Mouse (Mus musculus) olfactory bulb, adult 2 months (tissue): Measurements from ENCODE around the gene 1810010D01Rik. TPM values are rescaled to one million over a fixed set of nuclear protein-coding genes. Genes with fewer than 3 reads are reported as not detected.
A peak's percentile ranks its signal among the peaks of the same experiment; 100 is the strongest.

Source experiments
- H3K27ac ChIP-seq: fragments of 200-500 bp; 2 replicates; pipeline ENCODE4 v1.5.1; 2012; ENCODE audit warnings: low read depth, low read length; ENCODE audit not compliant: insufficient read depth
- H3K4me1 ChIP-seq: fragments of 200-500 bp; 2 replicates; pipeline ENCODE4 v1.6.1; 2012; ENCODE audit warnings: low read length; ENCODE audit not compliant: control insufficient read depth, insufficient read depth
- H3K4me3 ChIP-seq: fragments of 200-500 bp; 2 replicates; pipeline ENCODE4 v1.5.1; 2012; ENCODE audit warnings: mild to moderate bottlenecking, low read depth, low read length, moderate library complexity; ENCODE audit not compliant: insufficient read depth
- CTCF ChIP-seq: fragments of 200-500 bp; IDR thresholded peaks from 2 replicates; pipeline ENCODE4 v1.5.1; 2012; ENCODE audit warnings: low read depth, mild to moderate bottlenecking, low read length, moderate library complexity; ENCODE audit not compliant: insufficient read depth
- POLR2A ChIP-seq: fragments of 200-500 bp; IDR thresholded peaks from 2 replicates; pipeline ENCODE4 v1.6.1; 2012; ENCODE audit warnings: mild to moderate bottlenecking, low read depth, low read length, moderate library complexity; ENCODE audit not compliant: insufficient read depth
- WGBS: fragments of 180-500 bp; shearing (Covaris S2); methylation state at CpG from one replicate; pipeline ENCODE4 v1.1.7; 2018; 5-methylcytosine and 5-hydroxymethylcytosine counted together
- polyA plus RNA-seq: library from polyadenylated mRNA; stranded (reverse); fragments of >200 nt; gene quantifications from 2 replicates; pipeline ENCODE4 v1.2.4, GENCODE M21; 2012; ENCODE audit warnings: low replicate concordance; ENCODE audit not compliant: missing spikeins, insufficient read depth, insufficient read length

Gene 1810010D01Rik
- polyA plus RNA-seq, 1 experiment, result not detected

- no peak overlapping the region for H3K27ac ChIP-seq
- TF ChIP-seq CTCF, result no peak
- TF ChIP-seq POLR2A, result no peak
- WGBS, result 58% methylated on average over 9 of the region's 9 CpGs
- H3K4me3 ChIP-seq, result no peak overlapping the region
- H3K4me1 ChIP-seq, result peaks cover 7% of the 10 kb centered on the region
Measured at GRCm38 (mm10) chr7:145219420-145219831, 11.5 kb upstream of the 1810010D01Rik start.

- Histone ChIP-seq H3K27ac (no peak overlapping the region), H3K4me1 (peaks cover 1% of the 10 kb centered on the region), H3K4me3 (no peak overlapping the region)
- TF ChIP-seq POLR2A (no peak), CTCF (no peak)
- 87% methylated on average over 1 of the region's 1 CpGs for WGBS
Measured at GRCm38 (mm10) chr7:145216591-145216990, 8.7 kb upstream of the 1810010D01Rik start.

DNA sequence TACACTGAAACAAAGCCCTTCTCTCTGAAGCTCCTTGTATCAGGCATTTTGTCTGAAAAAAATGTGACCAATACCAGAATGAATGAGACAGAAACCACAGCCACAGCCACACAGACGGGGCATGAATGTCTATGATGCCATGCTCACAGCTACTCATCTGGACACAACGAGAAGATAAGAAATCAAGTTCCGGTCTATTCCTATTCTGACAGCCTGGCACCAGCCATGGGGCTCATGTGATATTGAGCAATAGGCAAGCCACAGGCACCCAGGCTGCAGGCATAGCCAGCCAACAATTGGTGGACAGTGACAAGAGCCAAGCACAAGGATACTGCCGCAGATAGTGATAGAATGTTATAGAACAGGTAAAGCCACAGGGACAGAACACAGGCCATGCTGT is 7.6 kb upstream of the 1810010D01Rik start:
- 88% methylated on average over 4 of the region's 4 CpGs for WGBS
- TF ChIP-seq POLR2A (no peak), CTCF (no peak)
- H3K27ac ChIP-seq, result no peak overlapping the region

GRCm38 (mm10) chr7:145211680-145212659 is 4.1 kb upstream of the 1810010D01Rik start:
- 48% methylated on average over 14 of the region's 14 CpGs for WGBS
- no peak overlapping the region for H3K27ac ChIP-seq
- H3K4me3 ChIP-seq, result no peak overlapping the region
- peaks cover 4% of the 10 kb centered on the region for H3K4me1 ChIP-seq
- no peak for TF ChIP-seq CTCF
- no peak for TF ChIP-seq POLR2A

More for the DNA sequence above, 7.6 kb upstream of the 1810010D01Rik start:
- Histone ChIP-seq H3K4me3 (no peak overlapping the region), H3K4me1 (peaks cover 4% of the 10 kb centered on the region)

GRCm38 (mm10) chr7:145210477-145211070 is 2.7 kb upstream of the 1810010D01Rik start:
- TF ChIP-seq CTCF (no peak), POLR2A (no peak)
- H3K4me3 ChIP-seq, result no peak overlapping the region
- peaks cover 16% of the 10 kb centered on the region for H3K4me1 ChIP-seq
- no peak overlapping the region for H3K27ac ChIP-seq
- WGBS, result 95% methylated on average over 4 of the region's 4 CpGs

GRCm38 (mm10) chr7:145206801-145207200 is 1.1 kb downstream of the 1810010D01Rik start:
- WGBS, result 78% methylated on average over 6 of the region's 6 CpGs
- Histone ChIP-seq H3K27ac (peak overlapping the region; percentile 10), H3K4me3 (no peak overlapping the region), H3K4me1 (peaks cover 17% of the 10 kb centered on the region)
- TF ChIP-seq POLR2A (no peak), CTCF (no peak)

GRCm38 (mm10) chr7:145206056-145206610 is 1.8 kb downstream of the 1810010D01Rik start:
- Histone ChIP-seq H3K27ac (peak overlapping the region; percentile 10), H3K4me1 (peaks cover 13% of the 10 kb centered on the region), H3K4me3 (peak overlapping the region; percentile 11; the same call in 1 of the 2 replicates)
- no peak for TF ChIP-seq CTCF
- TF ChIP-seq POLR2A, result 0 out of 2 replicates have a peak, but pooled peaks have one; percentile 7
- WGBS, result 12% methylated on average over 34 of the region's 34 CpGs

GRCm38 (mm10) chr7:145205363-145205902 is 2.5 kb downstream of the 1810010D01Rik start:
- Histone ChIP-seq H3K4me3 (no peak overlapping the region), H3K27ac (0 out of 2 replicates have a peak overlapping the region, but pooled peaks have one; percentile 10), H3K4me1 (peaks cover 13% of the 10 kb centered on the region)
- TF ChIP-seq CTCF (no peak), POLR2A (no peak)
- WGBS, result 93% methylated on average over 4 of the region's 4 CpGs
